Mouse (Mus musculus) kidney, adult 11 months (tissue): ENCODE data around the gene Olfr325.
A peak's percentile ranks its signal among the peaks of the same experiment; 100 is the strongest.
"Not testable (repeated sequence)": the region's sequence is repeated elsewhere in the genome, so short reads cannot be mapped to it uniquely, and the experiment has no call there.

Experiments
- DNase-seq: peaks from one replicate; pipeline ENCODE4 v3.0.0; 2022

The Olfr325 gene

DNA sequence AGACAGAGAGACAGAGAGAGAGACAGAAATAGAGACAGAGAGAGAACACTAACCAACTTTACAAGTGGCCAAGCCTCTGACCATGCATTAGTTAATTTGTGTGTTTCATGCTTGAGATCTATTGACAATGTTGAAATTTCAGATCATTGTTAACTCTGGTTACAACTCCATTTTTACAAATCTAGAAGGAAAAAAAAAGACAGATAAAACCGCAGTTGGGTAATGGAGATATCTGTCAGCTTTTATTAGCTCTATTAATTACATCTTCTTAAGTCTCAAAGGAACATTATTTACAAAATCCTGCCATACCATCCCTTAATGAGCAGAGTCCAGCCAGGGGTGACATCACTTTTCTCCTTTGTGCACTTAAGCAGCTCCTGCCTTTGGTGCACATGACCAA, at the start of gene Olfr325:
Gene Olfr325 (plus strand): TSS at position 301 of the 400 bp plus-strand sequence.
- DNase-seq, result no peak

DNA sequence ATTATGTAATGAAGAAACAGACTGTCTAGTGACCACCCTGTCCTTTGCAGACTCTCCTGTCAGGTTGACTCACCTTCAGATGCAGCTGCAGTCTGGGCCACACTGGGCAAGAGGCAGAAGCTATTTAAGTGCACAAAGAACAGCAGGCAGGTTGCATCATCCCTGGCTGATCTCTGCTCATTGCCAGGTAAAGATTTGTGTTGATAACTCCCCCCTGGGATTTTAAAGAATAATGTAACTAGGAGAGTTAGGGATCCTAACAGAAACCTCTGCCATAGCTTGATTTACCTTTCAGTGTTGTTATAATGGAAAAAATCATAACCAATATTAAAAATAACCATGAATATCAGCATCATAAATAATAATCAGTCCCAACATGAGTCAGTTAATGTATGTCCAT, 42.8 kb upstream of the Olfr325 start, which contains the start of gene Olfr330:
Gene Olfr330 (minus strand): TSS at position 101 of the 400 bp plus-strand sequence.
- not testable (repeated sequence) for DNase-seq

DNA sequence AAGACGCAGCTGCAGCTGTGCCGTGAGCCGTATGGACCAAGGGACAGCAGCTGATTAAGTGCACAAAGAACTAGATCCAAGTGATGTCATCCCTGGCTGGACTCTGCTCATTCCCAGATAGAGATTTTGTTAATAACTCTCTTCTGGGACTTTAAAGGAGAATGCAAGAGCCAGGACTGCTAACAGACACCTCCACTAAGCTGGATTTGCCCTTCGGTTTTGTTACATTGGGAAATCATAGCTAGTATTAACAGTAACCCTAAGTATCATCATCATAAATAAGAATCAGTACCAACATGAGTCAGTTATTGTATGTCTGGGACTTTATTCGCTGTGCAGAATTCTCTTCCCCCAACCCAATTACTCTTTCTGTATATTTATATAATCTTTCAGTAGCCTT, 31.2 kb upstream of the Olfr325 start, which contains the start of gene Olfr329-ps:
Gene Olfr329-ps (minus strand): TSS at position 101 of the 400 bp plus-strand sequence.
- DNase-seq, result no peak

DNA sequence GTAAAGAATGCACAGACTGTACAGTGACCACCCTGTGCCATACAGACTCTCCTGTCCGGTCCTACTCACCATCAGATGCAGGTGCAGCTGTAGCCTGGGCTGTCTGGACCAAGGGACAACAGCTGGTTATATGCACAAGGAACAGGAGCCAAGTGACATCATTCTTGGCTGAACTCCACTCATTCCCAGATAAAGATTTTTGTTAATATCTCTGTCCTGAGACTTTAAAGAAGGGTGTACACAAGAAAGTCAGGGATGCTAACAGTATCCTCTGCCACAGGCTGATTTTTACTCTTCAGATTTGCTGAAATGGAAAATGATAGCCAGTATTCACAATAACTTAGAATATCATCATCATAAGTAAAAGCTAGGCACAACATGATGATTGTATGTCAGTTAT, 22.0 kb upstream of the Olfr325 start, which contains the start of gene Olfr328:
Gene Olfr328 (minus strand): TSS at position 101 of the 400 bp plus-strand sequence.
- DNase-seq, result no peak

DNA sequence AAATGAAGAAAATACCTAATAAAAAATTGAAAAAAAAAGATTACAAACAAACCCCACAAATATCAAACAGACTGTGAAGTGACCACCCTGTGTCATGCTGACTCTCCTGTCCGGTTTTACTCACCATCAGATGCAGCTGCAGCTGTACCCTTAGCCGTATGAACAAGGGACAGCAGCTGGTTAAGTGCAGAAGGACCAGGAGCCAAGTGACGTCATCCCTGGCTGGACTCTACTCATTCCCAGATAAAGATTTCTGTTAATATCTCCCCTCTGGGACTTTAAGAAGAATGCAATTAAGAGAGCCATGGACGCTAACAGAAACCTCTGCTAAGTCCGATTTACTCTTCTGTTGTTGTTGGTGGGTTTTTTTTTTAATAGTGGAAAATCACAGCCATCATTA, 7.1 kb upstream of the Olfr325 start, which contains the start of gene Olfr224:
Gene Olfr224 (minus strand): TSS at position 149 of the 400 bp plus-strand sequence.
- no peak for DNase-seq

DNA sequence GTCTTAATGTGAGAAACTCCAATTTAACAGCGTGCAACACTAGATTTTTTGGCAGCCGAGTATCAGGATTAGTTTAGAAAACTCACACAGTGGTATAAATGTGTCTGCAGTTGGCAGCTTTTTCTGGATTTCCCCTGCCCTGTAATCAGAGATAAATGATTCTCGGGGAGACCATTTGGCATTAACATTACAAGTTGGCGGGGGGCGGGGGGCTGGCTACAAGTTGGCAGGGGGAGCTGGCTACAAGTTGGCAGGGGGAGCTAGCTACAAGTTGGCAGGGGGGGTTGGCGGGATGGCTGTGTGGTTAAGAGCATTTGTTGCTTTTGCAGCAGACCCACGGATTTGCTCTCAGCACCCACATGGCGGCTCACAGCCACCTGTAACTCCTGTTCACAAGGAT, 1.1 kb downstream of the Olfr325 start:
- DNase-seq, result no peak

DNA sequence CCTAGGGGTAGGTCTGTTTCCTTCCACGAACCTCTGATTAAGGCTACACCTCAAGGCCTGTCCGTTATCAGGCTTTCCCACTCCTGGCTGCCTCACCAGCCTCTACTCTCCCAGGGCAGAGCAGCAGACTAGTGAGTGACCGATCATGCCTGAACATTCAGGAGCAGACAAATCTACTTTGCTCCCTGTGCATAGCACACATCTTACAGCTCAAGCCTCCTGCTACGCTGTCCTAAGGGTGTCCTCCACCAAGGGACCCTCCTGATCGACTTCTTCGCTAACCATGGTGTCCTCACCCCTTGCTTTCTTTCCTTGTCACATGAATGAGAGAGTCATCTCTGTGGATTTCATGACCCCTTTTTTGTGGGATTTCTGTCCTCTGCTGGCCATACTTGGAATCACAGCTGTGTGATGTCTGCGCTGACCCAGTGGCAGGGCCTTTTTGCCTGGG, 10.4 kb downstream of the Olfr325 start:
- peak; percentile 3 for DNase-seq

DNA sequence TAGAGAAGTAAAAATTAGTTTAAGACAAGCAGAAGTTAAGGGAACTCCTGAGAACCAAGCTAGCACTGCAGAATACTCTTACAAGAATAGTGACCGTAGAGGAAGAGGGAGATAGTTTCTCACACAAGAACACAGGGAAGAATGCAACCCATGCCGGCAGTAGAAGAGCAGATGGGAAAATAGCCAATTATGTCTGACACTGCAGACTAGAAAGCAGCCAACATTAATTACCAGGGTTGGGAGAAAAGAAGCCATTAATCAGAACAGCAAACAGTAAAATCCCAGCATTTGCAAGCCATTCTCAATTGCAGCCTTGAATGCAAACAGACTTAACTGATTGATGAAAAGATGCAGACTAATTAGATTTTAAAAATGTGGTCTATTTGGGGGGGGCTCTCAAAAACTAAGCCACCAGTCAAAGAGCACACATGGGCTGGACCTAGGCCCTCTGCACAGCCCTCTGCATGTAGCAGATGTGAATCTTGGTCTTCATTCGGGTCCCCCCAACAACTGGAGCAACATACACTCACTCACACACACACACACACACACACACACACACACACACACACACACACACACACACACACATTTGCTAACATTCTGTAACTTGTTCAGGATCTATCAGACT, 11.2 kb downstream of the Olfr325 start:
- no peak for DNase-seq

DNA sequence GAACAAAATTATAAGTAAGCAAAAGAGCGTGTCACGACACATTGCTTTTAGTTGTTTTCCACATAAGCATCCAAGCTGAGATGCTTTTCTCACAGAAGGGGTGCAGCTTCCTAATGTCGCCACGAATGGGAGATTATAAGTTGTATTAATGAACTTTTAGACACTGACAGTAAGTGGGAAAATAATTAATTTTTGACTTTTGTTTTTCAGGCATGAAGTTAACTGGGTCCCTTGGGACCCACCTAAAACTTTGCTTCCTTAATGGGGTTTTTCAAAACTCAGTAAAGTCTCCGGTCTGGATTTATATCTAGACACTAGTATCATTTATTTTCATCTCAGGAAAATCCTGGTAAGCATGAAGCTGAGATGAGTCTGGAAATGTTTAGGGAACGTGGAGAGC, 17.3 kb downstream of the Olfr325 start, which contains the start of gene Olfr324:
Gene Olfr324 (plus strand): TSS at position 301 of the 400 bp plus-strand sequence.
- DNase-seq, result no peak

DNA sequence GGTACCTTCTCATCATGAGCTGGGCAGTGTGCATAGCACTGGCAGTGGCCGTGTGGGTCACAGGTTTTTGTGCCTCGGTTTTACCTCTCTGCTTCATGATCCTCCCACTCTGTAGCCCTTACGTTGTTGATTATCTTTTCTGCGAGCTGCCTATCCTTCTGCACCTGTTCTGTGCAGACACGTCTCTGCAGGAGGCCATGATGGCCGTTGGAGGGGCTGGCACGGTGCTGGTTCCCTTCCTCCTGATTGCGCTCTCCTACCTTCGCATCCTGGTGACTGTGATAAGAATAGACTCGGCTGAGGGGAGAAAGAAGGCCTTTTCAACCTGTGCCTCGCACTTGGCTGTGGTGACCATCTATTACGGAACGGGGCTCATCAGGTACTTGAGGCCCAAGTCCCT, 20.3 kb downstream of the Olfr325 start:
- no peak for DNase-seq

DNA sequence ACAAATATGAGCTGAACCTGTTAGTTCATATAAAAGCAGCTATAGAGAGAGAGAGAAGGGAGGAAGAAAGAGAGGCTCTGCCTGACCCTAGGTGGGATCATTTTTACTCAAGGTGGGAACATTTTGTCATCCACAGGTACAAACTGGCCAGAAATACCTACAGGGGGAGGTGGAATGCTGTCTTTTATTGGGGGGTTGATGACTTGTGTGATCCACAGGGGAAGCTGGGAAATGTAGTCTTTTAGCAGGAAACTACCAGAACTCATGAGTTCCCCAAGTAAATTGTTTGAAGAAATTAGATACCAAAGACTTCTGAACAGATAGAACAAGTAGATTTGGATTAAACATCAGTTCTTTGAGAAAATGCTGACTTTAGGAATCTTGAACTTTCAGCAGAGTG, 24.5 kb downstream of the Olfr325 start:
- DNase-seq, result no peak

DNA sequence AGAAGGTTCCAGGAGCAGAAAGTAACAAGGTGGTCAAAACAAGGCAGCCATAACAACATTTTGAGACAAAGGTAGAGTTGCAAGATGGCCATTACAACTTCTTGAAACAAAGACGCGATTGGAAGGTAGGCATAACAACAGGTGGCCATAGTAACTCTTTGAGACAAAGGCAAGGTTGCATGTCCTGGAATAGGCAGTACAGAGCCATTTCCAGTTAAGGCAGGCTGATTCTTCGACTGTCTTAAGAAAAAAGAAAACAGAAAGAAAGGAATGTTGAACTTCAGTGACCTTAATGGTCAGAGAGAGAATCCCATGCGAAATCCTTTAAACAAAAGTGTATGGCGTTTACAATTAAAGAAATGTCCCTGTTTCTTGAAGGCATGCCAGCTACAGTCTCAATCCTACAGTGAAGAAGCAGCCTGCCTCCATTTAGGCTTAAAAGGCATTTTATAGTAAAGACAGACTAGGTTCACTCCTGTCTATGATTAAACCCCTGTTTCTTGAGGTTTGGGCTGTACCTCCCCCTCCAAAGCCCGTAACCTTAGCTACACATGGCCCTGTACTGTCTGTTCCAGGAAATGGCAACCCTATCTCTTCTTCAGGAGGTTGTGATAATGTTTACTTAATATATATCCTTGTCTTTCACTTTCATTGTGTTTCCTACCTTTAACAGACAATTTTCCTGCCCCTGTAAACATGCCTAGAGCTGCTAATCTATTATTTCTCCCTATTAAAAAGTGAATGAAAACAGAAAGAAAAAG, 25.4 kb downstream of the Olfr325 start:
- no peak for DNase-seq

DNA sequence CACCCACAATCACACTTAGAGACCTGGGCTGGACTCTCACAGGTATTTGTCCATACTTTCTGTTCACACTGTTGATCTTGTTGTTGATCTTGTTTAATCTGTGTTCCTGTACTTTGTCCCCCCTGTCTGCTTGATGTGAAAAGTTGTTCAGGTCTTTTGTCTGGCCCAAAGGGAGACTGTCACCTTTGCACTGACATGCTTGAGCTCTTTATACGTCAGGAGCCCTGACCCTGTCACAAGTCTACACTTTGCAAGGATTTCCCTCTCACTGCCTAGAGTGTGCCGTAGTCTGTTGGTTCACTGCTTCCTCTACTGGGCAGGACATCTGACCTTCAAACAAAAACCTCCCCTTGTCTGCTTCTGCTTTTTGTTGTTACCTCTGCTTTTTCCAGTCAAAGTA, 27.2 kb downstream of the Olfr325 start:
- DNase-seq, result no peak

DNA sequence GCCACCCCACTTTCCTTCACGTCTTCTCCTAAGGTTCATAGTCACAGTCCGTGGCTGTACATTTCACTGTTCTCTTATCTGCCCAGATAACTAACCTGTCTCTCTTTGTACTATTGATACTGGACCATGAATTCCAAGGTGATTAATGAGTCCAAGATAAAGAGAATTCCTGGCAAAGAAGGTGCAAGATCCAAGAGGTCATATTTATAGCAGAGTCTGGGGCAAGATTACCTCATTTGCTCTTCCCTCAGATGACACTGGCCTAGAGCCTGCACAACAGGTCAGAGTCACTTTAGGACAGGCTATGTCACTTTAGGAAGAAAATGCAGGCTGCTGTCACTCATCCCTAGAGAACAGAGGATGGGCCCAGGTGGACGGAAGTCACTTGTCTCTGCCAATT, 27.7 kb downstream of the Olfr325 start:
- no peak for DNase-seq

DNA sequence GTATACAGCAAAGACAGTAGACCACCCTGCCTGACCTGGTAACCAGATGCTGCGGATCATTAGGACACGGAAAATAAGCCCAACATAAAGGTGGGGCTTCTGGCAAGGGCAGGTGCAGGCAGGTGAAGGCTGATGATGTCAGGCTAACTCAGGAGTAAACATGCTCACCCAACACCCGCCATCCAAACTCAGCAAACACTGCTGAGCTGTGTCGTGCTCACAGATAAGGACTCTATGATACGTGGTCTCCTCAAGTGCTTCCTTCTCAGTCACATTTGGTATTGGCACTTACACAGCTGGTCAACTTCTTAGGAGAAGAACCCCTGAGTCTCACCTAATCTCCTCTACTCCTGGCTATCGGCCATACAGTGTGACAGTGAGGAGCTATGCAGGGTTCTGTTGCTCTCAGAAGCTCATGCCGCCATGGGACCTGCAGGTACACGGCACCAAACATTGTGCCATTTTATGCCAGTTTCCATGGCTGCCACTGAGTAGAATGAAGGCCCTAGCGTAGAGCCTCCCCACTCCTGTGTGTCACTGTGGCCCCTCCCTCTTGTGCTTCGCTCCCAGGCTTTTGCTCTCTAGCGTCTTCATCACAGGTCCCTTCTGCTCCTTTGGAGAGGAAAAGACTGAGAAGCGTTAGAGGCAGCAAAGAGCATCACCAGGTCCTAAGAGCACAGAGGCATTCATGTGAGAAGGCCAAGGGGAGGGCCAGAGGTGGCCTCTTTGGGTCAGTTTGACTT, 28.8 kb downstream of the Olfr325 start:
- DNase-seq, result no peak

DNA sequence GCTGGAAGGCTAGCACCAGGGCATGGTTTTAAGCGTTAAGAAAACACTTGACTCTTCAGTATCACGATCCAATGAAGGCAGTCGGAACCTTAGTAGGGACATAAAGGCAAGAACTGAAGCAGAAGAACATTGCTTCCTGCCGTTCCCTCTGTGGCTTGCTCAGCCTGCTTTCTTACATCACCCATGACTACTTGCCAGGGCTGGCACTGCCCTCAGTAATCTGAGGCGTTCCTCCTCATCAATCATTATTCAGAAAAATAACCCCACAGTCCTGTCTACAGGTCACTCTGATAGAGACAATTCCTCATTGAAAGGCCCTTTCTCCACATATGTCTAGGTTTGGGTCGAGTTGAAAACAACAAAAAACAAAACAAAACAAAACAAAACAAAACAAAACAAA, 29.5 kb downstream of the Olfr325 start:
- no peak for DNase-seq

DNA sequence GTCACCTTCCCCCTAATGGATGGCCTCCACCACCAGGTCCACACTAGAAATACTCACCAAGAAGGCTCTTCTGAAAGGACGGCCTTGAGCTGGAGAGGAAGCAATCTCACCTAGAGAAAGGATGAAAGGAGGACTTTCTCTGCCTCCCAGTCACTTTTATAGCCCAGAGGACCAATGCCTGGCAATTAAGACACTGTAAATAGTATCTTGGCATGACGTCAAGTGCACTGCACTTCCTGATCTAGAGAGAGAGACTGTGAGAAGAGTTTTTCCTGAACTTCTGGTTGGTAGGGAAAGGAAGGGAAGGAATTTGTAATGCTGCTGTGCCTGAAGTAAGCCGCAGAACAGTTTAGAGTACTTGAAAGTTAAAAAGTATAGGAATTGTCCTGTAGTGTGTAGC, 35.8 kb downstream of the Olfr325 start:
- DNase-seq, result no peak

DNA sequence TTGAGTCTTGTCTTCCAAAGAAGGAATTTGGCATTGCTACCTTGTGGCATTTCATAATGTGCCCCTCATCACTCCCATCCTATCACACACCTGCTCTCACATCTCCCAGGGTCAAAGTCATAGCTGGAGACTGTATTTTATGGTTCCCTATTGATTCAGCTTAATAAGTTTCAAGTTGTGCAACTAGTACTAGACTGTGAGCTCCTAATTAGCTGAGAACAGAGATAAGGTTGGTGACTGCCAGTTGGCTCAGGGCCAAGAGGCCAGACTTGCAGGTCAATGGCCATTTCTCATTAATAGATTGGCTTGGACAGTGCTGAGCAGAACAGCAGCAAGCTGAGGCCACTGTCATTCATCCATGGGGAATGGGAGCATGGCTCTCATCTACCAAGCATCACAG, 37.0 kb downstream of the Olfr325 start:
- peak; percentile 12 for DNase-seq

DNA sequence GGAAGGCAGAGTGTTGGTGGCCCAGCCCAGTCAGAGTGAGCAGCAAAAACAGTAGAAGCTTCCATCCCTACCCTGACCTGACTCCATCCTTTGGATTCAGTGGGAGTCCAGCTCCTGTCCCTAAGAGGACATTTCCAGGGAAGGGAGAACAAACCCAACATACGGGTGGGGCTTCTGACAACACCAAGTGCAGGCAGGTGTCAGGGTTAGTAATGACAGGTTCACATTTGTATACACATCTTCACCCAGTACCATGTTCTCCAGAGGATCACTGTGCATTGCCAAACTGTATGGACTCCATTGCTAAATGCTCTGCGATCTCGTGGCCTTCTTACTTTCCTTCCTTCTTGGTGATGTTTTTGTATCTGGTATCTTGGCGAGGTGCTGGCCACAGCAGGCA, 38.4 kb downstream of the Olfr325 start, which contains the start of gene 2210407C18Rik:
Gene 2210407C18Rik (minus strand): TSS at position 101 of the 400 bp plus-strand sequence.
- no peak for DNase-seq

DNA sequence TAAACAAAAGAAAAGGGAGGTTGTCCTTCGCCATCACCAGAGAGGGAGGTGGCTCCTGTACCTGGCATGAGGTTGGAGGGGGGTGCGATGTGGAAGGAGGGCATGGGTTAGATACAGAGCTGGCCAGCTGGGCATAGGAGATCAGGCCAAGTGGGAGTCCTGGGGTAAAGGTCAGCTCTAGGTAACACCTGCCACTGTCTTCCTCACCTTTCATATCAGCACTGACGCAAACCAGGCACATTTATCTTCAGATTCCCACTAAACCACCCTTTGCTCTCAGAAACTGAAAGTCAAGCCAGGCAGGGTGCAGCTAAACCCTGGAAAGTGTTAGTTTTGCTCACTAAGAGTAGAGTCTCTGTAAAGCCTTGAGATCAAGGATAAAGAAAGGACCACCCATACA, 40.8 kb downstream of the Olfr325 start:
- no peak for DNase-seq

DNA sequence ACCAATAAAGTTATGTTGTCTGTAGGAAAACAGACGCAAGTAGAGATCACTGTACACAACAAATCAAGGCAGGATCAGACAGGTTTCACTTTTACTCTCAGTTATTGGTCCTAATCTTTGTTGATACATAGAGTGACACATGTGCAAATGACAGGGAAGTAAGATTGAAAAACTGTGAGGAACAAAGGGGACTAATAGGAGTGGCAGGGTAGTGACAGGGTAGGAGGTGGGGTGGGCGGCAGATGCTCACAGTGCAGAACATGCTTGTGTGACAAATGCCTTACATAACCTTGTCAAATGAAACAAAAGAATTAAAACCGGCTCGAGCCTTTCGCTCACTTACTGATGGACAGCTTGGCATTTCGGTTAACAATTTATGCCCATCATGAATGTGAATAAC, 41.3 kb downstream of the Olfr325 start:
- DNase-seq, result no peak

DNA sequence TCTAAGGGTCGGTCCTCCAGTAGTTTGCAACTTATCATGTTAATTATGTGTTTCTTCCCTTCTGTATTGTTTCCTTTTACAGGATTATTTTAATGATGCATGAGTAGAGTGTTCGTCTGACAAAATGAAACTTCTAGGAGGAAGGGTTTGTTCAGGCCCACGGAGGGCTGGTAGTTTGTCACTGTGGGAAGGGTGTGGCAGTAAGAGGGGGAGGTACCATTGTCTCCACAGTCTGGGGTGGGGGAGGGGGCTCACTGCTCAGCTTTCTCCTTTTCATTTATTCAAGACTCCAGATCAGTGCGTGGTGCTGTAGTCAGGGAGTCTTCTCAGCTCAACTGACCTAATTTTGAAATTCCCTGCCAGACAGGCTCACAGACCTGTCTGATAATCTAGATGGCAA, 48.6 kb downstream of the Olfr325 start:
- DNase-seq, result no peak

DNA sequence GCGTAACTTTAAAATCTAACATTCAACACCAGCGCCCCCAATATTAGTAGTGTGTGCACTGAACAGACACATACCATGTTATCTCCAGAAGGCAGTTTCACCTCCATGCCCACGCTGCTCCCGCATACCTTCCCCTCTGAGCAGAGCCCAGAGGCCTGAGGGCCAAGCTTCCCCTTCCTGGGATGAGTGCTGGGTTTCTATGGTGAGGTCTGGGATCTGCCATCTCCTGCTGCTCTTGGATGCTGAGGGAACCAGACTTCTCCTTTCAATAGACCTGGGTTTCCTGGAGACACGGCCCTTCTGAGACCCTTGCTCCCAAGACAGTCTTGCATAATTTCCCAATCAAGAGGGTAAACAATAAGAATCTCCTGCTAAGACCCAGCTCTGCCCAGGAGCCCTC, 52.9 kb downstream of the Olfr325 start, which contains the start of gene Olfr323:
Gene Olfr323 (minus strand): TSS at position 101 of the 400 bp plus-strand sequence.
- no peak for DNase-seq
